Mouse (Mus musculus) G1E-ER4 (cell line): ENCODE data around the gene Mapkap1. TPM values are rescaled to one million over a fixed set of nuclear protein-coding genes. Genes with fewer than 3 reads are reported as not detected.

Experiments used
- GATA1 ChIP-seq: IDR thresholded peaks from one replicate; pipeline ENCODE4 v1.8.0; 2012; ENCODE audit warnings: low read length, inconsistent platforms
- polyA plus RNA-seq: library from polyadenylated mRNA; stranded (reverse); fragments of >175 nt; gene quantifications from 2 replicates; pipeline ENCODE4 v1.2.3, GENCODE M21; 2012

Gene Mapkap1
- polyA plus RNA-seq: 107 and 112 TPM in 2 replicates

DNA sequence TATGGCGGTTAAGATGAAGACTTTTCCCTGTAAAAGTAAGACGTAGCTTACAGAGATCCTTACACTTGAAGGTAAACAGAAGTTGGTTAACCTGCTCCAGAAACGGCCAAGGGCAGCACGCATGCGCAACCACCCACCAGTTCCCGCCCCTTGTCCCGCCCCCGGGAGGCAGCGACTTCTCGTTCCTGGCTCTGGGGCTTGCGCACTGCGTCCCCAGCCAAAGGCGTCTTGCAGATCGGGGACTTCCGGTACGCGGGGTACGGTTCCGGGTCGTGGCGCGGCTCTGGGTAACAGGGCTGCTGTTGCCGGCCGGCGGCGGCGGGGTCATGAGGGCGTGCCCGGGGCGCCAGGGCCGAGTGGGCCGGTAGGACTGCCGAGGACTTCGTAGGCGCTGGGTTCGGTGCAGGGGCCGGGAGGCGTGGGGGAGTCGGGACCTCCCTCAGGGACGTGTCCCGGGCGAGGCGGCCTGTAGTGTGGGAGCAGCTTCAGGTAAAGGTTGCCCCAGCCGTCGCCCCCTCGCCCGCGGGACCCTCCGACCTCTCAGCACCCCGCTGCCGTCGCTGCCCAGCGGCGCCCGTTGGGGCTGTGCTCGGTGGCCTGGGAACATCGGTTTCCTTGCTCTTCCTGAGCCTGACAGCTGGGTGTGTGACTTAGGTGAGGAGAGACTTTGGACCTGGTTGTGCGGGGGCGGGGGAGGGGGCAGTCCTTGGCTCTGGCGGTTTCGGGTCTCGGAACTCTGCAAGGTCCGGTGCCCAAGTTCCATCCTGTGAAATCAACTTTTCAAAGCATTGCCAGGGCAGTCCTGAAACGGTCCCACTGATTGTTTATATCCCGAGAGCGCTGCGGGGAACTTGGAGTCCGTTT, at the start of gene Mapkap1:
TSS of gene Mapkap1 (plus strand) at position 171 of the 864 bp plus-strand sequence.
- no peak for TF ChIP-seq GATA1

DNA sequence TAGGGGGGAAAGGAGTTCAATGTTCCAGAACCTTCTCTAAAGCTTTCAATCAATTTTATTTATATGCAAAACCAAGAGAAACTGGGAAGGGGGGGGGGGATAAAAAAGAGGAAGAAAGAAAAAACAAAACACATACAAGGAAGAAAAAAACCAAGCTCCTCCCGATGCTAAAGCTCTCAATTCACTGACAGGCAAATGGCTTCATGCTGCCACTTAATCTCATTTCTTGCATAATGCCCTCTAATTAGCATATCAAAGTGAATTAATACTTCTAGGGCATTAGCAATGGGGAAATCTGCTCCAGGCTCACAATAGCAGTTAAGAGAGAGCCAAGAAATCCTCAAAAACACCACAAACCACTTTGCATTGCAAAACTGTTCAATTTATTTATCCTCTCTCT, 42.9 kb upstream of the Mapkap1 start:
- no peak for TF ChIP-seq GATA1

- no peak for TF ChIP-seq GATA1
These were observed 39.5 kb upstream of the Mapkap1 start for GRCm38 (mm10) chr2:34367024-34367423.

DNA sequence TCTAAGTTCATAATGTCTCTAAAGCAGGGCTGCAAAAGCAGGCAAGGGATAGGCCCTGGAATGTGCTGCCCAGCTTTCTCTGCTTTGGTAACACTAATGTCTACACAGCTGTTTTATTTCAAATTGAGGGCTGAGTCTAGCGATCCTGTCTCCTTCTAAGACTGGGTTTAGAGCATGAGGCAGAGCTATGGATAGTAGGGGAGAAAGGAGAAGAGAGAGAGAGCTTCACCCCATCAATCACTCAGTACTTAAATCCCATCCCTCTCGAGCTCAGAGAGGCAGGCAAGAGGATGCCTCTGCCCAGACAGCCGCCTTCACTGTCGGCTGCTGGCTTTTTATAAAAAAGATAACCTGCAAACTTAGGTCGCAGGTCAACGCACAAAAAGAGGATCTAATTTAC, 38.2 kb upstream of the Mapkap1 start:
- TF ChIP-seq GATA1: no peak

DNA sequence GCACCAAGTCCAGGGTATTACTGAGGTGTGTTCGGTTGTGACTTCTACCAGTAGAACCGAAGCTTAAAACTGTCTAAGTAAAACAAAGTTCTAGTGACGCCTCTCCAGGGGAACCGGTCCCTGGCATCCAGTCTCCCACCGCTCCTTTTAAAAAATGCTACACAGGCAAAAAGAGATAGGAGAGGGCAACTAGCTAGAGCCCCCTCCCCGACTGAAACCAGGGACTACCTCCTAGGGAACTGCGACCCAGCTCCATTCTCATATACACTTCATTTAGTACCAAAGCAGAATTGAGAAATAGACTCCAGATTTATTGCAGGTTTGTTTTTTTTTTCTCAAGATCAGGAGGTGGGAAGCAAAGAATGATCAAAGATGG, 36.2 kb upstream of the Mapkap1 start:
- TF ChIP-seq GATA1: no peak

- TF ChIP-seq GATA1: no peak
These were observed 35.7 kb upstream of the Mapkap1 start for GRCm38 (mm10) chr2:34370725-34371440.

- TF ChIP-seq GATA1: no peak
These were observed 34.9 kb upstream of the Mapkap1 start for GRCm38 (mm10) chr2:34371441-34372304.

DNA sequence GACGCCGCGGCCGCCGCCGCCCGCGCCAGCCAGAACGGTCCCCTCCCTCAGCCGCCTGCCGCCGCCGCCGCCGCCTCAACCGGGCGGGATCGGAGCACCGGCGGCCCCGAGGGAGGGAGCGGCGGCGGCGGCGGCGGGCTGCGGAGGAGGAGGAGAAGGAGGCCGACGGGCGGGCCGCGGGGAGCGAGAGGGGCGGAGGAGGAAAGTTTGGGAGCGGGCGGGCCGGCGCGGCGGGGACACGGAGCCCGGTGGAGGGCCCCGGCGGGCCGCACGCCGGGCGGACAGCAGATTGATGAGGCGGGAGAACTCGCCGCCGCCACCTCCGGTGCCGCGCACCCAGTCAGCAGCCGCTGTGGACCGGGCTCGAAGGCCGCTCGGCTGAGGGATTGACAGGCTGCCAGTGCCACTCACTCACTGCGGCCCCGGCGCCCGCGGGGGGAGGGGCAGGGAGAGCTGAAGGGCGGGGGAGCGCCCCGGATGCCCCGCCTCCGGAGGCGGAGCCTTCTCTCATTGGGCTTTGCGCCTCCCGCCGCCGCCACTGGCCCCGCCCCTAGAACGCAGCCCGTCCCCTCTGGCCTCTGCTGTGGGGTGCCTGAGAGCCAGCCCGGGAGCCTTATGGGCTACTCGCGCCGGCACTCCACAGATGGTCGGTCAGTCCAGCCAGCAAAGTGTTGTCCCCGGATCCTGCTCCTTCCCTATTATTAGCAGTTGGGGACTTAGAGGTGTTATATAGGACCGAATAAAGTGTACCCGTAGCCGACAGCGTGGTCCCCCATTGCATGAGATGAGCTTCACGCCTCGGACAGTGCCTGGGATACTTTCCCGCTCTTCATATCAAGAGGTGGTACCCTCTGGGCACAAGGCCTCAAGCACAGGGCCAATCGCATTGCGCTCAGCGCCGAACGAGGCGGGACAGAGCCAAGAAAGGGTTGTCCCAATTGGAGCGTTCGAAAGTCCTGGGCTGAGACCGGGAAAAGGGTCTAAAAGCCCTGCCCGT, 34.0 kb upstream of the Mapkap1 start, which contains the start of gene Pbx3:
TSS of gene Pbx3 (minus strand) at position 838 of the 997 bp plus-strand sequence.
- TF ChIP-seq GATA1: no peak

DNA sequence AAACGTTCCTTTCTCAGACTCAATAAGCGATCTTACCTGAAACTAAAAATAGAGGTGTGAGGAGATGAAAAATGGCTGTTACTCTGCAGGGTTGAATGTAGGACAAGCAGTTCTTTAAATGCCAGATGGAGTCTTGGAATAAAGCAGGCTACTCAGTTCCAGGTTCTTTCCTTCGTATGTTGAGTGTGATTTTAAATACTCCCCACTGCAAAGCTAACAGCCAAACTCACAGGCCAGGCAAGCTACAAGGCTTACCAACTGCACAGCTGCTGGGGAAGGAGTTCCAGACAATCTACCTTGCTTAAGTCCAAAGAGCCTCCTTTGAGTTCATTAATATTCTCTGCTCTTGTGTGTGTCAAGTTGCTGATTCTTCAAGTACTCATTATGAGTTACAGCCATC, 32.7 kb upstream of the Mapkap1 start:
- no peak for TF ChIP-seq GATA1

DNA sequence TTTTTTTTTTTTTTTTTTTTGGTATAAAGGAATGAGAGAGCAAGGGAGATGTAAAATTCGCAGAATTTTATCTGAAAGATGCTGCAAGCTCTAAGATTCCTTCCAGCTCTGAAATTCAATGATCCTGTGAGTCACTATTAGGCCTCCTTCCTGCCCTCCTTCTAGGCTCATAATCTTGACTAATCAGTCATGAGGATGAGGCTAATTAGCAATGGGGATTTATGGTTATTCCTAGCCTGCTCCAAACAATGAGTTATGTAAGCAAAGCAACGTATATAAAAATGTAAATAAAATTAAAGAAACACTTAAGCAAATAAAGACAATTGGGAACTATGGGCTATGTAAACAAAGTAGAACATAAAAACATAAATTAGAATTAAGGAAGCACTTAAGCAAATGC, 32.2 kb upstream of the Mapkap1 start:
- no peak for TF ChIP-seq GATA1

DNA sequence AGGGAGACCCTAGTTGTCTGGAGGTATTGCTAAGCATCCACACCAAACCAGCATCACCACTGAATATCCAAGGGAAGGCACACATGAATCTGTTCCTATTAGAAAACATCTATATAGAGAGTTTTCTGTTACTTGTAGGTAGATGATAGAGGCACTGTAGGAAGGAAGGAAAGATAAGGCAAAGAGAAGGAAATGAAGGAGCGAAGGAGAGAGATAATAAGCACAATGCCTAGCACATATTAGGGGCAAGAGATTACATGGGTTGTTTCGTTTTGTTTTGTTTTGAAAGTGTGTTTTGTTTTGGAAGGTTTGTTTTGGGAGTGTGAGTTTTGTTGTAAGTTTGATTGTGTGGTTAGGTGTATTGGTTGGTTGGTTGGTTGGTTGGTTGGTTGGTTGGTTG, 27.6 kb upstream of the Mapkap1 start:
- no peak for TF ChIP-seq GATA1

DNA sequence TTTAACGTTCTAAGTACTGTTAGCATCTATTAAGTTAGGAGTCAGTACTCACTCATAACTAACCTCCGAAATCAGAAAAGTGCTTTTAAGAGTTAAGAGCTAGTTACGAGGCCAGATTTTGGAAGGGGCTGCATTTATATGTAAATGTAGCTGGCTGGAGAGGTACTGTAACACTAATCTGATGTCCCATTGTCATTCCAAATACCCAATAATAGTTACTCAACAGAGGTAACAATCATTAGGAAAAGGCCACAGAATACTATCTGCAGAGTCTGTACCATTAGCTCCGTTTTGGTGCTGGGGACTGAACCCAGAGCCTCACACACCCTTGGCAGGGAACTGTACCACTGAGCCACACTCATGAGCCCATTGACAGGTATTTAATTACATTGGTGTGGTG, 7.0 kb upstream of the Mapkap1 start:
- no peak for TF ChIP-seq GATA1

- TF ChIP-seq GATA1: no peak
These were observed 1.0 kb downstream of the Mapkap1 start for GRCm38 (mm10) chr2:34407596-34407995.

DNA sequence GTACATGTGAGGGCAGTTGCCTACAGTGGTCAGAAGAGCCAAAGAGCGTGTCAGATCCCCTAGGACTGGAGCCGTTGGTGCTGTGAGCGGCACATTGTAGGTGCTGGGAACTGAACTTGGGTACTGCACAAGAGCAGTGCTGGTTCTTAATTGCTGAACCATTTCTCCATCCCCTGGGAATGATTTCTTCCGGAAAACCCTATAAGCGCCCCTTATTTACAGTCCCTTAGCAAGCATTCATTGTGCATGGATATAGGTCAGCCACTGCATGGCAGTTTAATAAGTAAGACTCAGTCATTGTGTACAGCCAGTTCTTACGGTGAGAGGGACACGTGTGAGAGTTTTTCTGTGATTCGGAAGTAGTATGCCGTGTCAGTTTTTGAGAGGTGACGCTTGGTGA, 1.8 kb downstream of the Mapkap1 start:
- no peak for TF ChIP-seq GATA1
